Mouse (Mus musculus): ENCODE measurements at regions not wholly inside any gene's neighbourhood (a gene's known extent, or its start where the extent isn't known, plus 50 kb on each side); places are given as distances from the start of the nearest gene placed in this dataset.

- Histone ChIP-seq H3K27ac (ENCODE audit: low read length) (no peak overlapping the region), H3K9me3 (replicated peaks; ENCODE audit: control insufficient read depth, low read length, poor library complexity, severe bottlenecking) (no peaks in the 10 kb centered on the region), H3K4me3 (ENCODE audit: low read depth, low read length) (no peak overlapping the region), H3K9ac (ENCODE audit: low read depth, low read length) (no peak overlapping the region), H3K4me1 (ENCODE audit: control insufficient read depth, insufficient read depth, low read length) (no peaks in the 10 kb centered on the region; the same call in 1 of the 2 replicates), H3K4me2 (ENCODE audit: low read length) (no peak overlapping the region), H3K27me3 (ENCODE audit: control insufficient read depth, insufficient read depth, low read depth, low read length) (no peaks in the 10 kb centered on the region; the same call in 1 of the 2 replicates), H3K36me3 (ENCODE audit: control insufficient read depth, insufficient read depth, low read length) (no peaks in the 10 kb centered on the region)
- 67% methylated on average over 5 of the region's 5 CpGs for WGBS
- no peak for ATAC-seq
Observed at GRCm38 (mm10) chr10:120640847-120641246, 164.6 kb upstream of the Hmga2 start.

- no peak for ATAC-seq
- Histone ChIP-seq H3K36me3 (ENCODE audit: control insufficient read depth, insufficient read depth, low read length) (no peaks in the 10 kb centered on the region), H3K9me3 (replicated peaks; ENCODE audit: control insufficient read depth, low read length, poor library complexity, severe bottlenecking) (no peaks in the 10 kb centered on the region), H3K4me1 (ENCODE audit: control insufficient read depth, insufficient read depth, low read length) (no peaks in the 10 kb centered on the region; the same call in 1 of the 2 replicates), H3K4me2 (ENCODE audit: low read length) (no peak overlapping the region), H3K27ac (ENCODE audit: low read length) (no peak overlapping the region), H3K9ac (ENCODE audit: low read depth, low read length) (no peak overlapping the region), H3K4me3 (ENCODE audit: low read depth, low read length) (no peak overlapping the region), H3K27me3 (ENCODE audit: control insufficient read depth, insufficient read depth, low read depth, low read length) (no peaks in the 10 kb centered on the region)
- WGBS, result 24% methylated on average over 4 of the region's 4 CpGs
Observed at GRCm38 (mm10) chr10:120638316-120638715, 162.0 kb upstream of the Hmga2 start.

- no peak for ATAC-seq
- no peaks in the 10 kb centered on the region; the same call in 1 of the 2 replicates for H3K4me1 ChIP-seq (ENCODE audit: control insufficient read depth, insufficient read depth, low read length)
- WGBS, result 80% methylated on average over 21 of the region's 21 CpGs
- H3K27me3 ChIP-seq (ENCODE audit: control insufficient read depth, insufficient read depth, low read depth, low read length), result no peaks in the 10 kb centered on the region
- no peak overlapping the region for H3K4me2 ChIP-seq (ENCODE audit: low read length)
- H3K9me3 ChIP-seq (replicated peaks; ENCODE audit: control insufficient read depth, low read length, poor library complexity, severe bottlenecking), result no peaks in the 10 kb centered on the region
- H3K27ac ChIP-seq (ENCODE audit: low read length), result no peak overlapping the region
- no peak overlapping the region for H3K4me3 ChIP-seq (ENCODE audit: low read depth, low read length)
- no peak overlapping the region for H3K9ac ChIP-seq (ENCODE audit: low read depth, low read length)
- H3K36me3 ChIP-seq (ENCODE audit: control insufficient read depth, insufficient read depth, low read length), result no peaks in the 10 kb centered on the region
Observed at GRCm38 (mm10) chr10:120635818-120636543, 159.7 kb upstream of the Hmga2 start.

GRCm38 (mm10) chr10:120635194-120635593 is 158.9 kb upstream of the Hmga2 start:
- Histone ChIP-seq H3K36me3 (ENCODE audit: control insufficient read depth, insufficient read depth, low read length) (no peaks in the 10 kb centered on the region), H3K4me3 (ENCODE audit: low read depth, low read length) (no peak overlapping the region), H3K9ac (ENCODE audit: low read depth, low read length) (no peak overlapping the region), H3K4me1 (ENCODE audit: control insufficient read depth, insufficient read depth, low read length) (no peaks in the 10 kb centered on the region; the same call in 1 of the 2 replicates), H3K27me3 (ENCODE audit: control insufficient read depth, insufficient read depth, low read depth, low read length) (no peaks in the 10 kb centered on the region), H3K27ac (ENCODE audit: low read length) (no peak overlapping the region), H3K9me3 (replicated peaks; ENCODE audit: control insufficient read depth, low read length, poor library complexity, severe bottlenecking) (no peaks in the 10 kb centered on the region), H3K4me2 (ENCODE audit: low read length) (no peak overlapping the region)
- 76% methylated on average over 5 of the region's 5 CpGs for WGBS
- no peak for ATAC-seq

- 71% methylated on average over 2 of the region's 2 CpGs for WGBS
- no peak overlapping the region for H3K27ac ChIP-seq (ENCODE audit: low read length)
- H3K9ac ChIP-seq (ENCODE audit: low read depth, low read length), result no peak overlapping the region
- no peaks in the 10 kb centered on the region; the same call in 1 of the 2 replicates for H3K4me1 ChIP-seq (ENCODE audit: control insufficient read depth, insufficient read depth, low read length)
- no peaks in the 10 kb centered on the region for H3K9me3 ChIP-seq (replicated peaks; ENCODE audit: control insufficient read depth, low read length, poor library complexity, severe bottlenecking)
- H3K27me3 ChIP-seq (ENCODE audit: control insufficient read depth, insufficient read depth, low read depth, low read length), result no peaks in the 10 kb centered on the region
- H3K4me2 ChIP-seq (ENCODE audit: low read length), result no peak overlapping the region
- no peak for ATAC-seq
- no peaks in the 10 kb centered on the region for H3K36me3 ChIP-seq (ENCODE audit: control insufficient read depth, insufficient read depth, low read length)
- no peak overlapping the region for H3K4me3 ChIP-seq (ENCODE audit: low read depth, low read length)
Observed at GRCm38 (mm10) chr10:120632071-120632470, 155.8 kb upstream of the Hmga2 start.

- Histone ChIP-seq H3K4me2 (ENCODE audit: low read length) (no peak overlapping the region), H3K9ac (ENCODE audit: low read depth, low read length) (no peak overlapping the region), H3K4me1 (ENCODE audit: control insufficient read depth, insufficient read depth, low read length) (0 out of 2 replicates have a peak, but pooled peaks cover 3% of the 10 kb centered on the region), H3K9me3 (replicated peaks; ENCODE audit: control insufficient read depth, low read length, poor library complexity, severe bottlenecking) (no peaks in the 10 kb centered on the region), H3K27me3 (ENCODE audit: control insufficient read depth, insufficient read depth, low read depth, low read length) (no peaks in the 10 kb centered on the region), H3K36me3 (ENCODE audit: control insufficient read depth, insufficient read depth, low read length) (no peaks in the 10 kb centered on the region), H3K4me3 (ENCODE audit: low read depth, low read length) (no peak overlapping the region), H3K27ac (ENCODE audit: low read length) (no peak overlapping the region)
- WGBS, result 87% methylated on average over 5 of the region's 5 CpGs
- ATAC-seq, result no peak
Observed at GRCm38 (mm10) chr10:120628066-120628465, 151.8 kb upstream of the Hmga2 start.

- Histone ChIP-seq H3K9ac (ENCODE audit: low read depth, low read length) (no peak overlapping the region), H3K27me3 (ENCODE audit: control insufficient read depth, insufficient read depth, low read depth, low read length) (no peaks in the 10 kb centered on the region), H3K4me3 (ENCODE audit: low read depth, low read length) (no peak overlapping the region), H3K27ac (ENCODE audit: low read length) (no peak overlapping the region), H3K4me2 (ENCODE audit: low read length) (no peak overlapping the region), H3K9me3 (replicated peaks; ENCODE audit: control insufficient read depth, low read length, poor library complexity, severe bottlenecking) (no peaks in the 10 kb centered on the region), H3K36me3 (ENCODE audit: control insufficient read depth, insufficient read depth, low read length) (no peaks in the 10 kb centered on the region), H3K4me1 (ENCODE audit: control insufficient read depth, insufficient read depth, low read length) (0 out of 2 replicates have a peak, but pooled peaks cover 3% of the 10 kb centered on the region)
- ATAC-seq, result no peak
- WGBS, result 88% methylated on average over 5 of the region's 5 CpGs
Observed at GRCm38 (mm10) chr10:120625474-120625873, 149.2 kb upstream of the Hmga2 start.

GRCm38 (mm10) chr10:120624203-120624942 is 148.1 kb upstream of the Hmga2 start:
- Histone ChIP-seq H3K4me1 (ENCODE audit: control insufficient read depth, insufficient read depth, low read length) (0 out of 2 replicates have a peak, but pooled peaks cover 3% of the 10 kb centered on the region), H3K27ac (ENCODE audit: low read length) (no peak overlapping the region), H3K9me3 (replicated peaks; ENCODE audit: control insufficient read depth, low read length, poor library complexity, severe bottlenecking) (no peaks in the 10 kb centered on the region), H3K9ac (ENCODE audit: low read depth, low read length) (no peak overlapping the region), H3K4me3 (ENCODE audit: low read depth, low read length) (no peak overlapping the region), H3K4me2 (ENCODE audit: low read length) (no peak overlapping the region), H3K36me3 (ENCODE audit: control insufficient read depth, insufficient read depth, low read length) (no peaks in the 10 kb centered on the region), H3K27me3 (ENCODE audit: control insufficient read depth, insufficient read depth, low read depth, low read length) (no peaks in the 10 kb centered on the region)
- ATAC-seq, result no peak
- 56% methylated on average over 10 of the region's 10 CpGs for WGBS

GRCm38 (mm10) chr10:120616406-120617015 is 140.2 kb upstream of the Hmga2 start:
- WGBS, result 70% methylated on average over 5 of the region's 5 CpGs
- Histone ChIP-seq H3K4me2 (ENCODE audit: low read length) (no peak overlapping the region), H3K9ac (ENCODE audit: low read depth, low read length) (no peak overlapping the region), H3K27me3 (ENCODE audit: control insufficient read depth, insufficient read depth, low read depth, low read length) (no peaks in the 10 kb centered on the region), H3K36me3 (ENCODE audit: control insufficient read depth, insufficient read depth, low read length) (no peaks in the 10 kb centered on the region), H3K9me3 (replicated peaks; ENCODE audit: control insufficient read depth, low read length, poor library complexity, severe bottlenecking) (no peaks in the 10 kb centered on the region), H3K4me1 (ENCODE audit: control insufficient read depth, insufficient read depth, low read length) (no peaks in the 10 kb centered on the region), H3K4me3 (ENCODE audit: low read depth, low read length) (no peak overlapping the region), H3K27ac (ENCODE audit: low read length) (no peak overlapping the region)
- no peak for ATAC-seq
